Mouse (Mus musculus) intestine, embryonic 15.5 days (tissue): ENCODE results near the gene Slc36a2. TPM values are rescaled to one million over a fixed set of nuclear protein-coding genes. Genes with fewer than 3 reads are reported as not detected.

Experiments
- ATAC-seq: fragments of 200-750 bp; cut with Nextera tagmentation; 2 replicates; pipeline ENCODE4 v1.8.0; 2017; ENCODE audit warnings: moderate TSS enrichment, moderate library complexity
- H3K27ac ChIP-seq: fragments of 300-500 bp; sonication (generic); 2 replicates; pipeline ENCODE4 v1.5.1; 2015; ENCODE audit warnings: mild to moderate bottlenecking, inconsistent platforms
- H3K27me3 ChIP-seq: fragments of 300-500 bp; sonication (generic); replicated peaks from 2 replicates; pipeline ENCODE4 v1.6.1; 2015; ENCODE audit warnings: inconsistent platforms
- H3K36me3 ChIP-seq: fragments of 300-500 bp; sonication (generic); 2 replicates; pipeline ENCODE4 v1.6.1; 2015; ENCODE audit warnings: inconsistent platforms
- H3K4me1 ChIP-seq: fragments of 300-500 bp; sonication (generic); replicated peaks from 2 replicates; pipeline ENCODE4 v1.6.1; 2015; ENCODE audit warnings: inconsistent platforms
- H3K4me2 ChIP-seq: fragments of 300-500 bp; sonication (generic); replicated peaks from 2 replicates; pipeline ENCODE4 v1.6.1; 2015; ENCODE audit warnings: mild to moderate bottlenecking, inconsistent platforms
- H3K4me3 ChIP-seq: fragments of 300-500 bp; sonication (generic); replicated peaks from 2 replicates; pipeline ENCODE4 v1.5.1; 2015; ENCODE audit warnings: inconsistent platforms
- H3K9ac ChIP-seq: fragments of 300-500 bp; sonication (generic); 2 replicates; pipeline ENCODE4 v1.6.1; 2015; ENCODE audit warnings: inconsistent platforms
- H3K9me3 ChIP-seq: fragments of 300-500 bp; sonication (generic); 2 replicates; pipeline ENCODE4 v1.6.1; 2016; ENCODE audit warnings: inconsistent platforms
- WGBS: fragments of 180-500 bp; shearing (Covaris S2); methylation state at CpG from one replicate; pipeline ENCODE4 v1.1.7; 2015; 5-methylcytosine and 5-hydroxymethylcytosine counted together
- polyA plus RNA-seq: library from polyadenylated mRNA; unstranded; fragments of >200 nt; fragmentation: Nextera tagmentation; extraction: Ambion mirVana; gene quantifications from 2 replicates; pipeline ENCODE4 v1.2.1, GENCODE M21; 2015

The Slc36a2 gene
- polyA plus RNA-seq: 0.31 and 0.69 TPM in 2 replicates

DNA sequence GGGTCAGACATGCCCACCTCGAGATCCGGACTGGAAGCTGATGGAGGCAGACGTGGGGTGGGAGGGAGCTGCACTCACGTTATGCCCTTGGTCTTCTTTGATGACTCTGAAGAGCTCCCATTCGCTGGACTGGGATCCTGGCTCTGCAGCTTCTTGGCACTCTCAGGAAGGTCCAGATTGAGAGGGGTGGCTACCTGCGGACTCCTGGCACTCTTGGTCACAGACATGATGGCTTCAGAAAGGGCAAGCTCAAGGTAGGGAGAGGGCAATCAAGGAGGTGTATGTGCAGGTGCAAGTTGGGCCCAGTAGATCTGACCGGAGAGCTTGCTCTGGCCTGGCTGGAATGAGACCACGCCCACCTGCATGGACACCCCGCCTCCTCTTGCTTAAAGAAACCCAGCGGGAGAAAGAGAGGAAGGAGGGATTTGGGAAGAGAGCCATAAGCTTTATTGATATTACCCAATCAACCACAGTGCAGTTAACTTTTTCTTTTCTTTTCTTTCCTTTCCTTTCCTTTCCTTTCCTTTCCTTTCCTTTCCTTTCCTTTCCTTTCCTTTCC, at the start of gene Slc36a2:
Gene Slc36a2, minus strand, starts transcription at position 345 of the 559 bp plus-strand sequence.
- H3K4me3 ChIP-seq: no peak within 1 kb of the TSS
- H3K27me3 ChIP-seq: no peaks in the 10 kb centered on the region
- no peak within 1 kb of the TSS for H3K27ac ChIP-seq
- WGBS: 34% methylated on average over 10 of the region's 10 CpGs
- no peak within 1 kb of the TSS for H3K9ac ChIP-seq
- ATAC-seq: no peak
- no peaks in the 10 kb centered on the region for H3K36me3 ChIP-seq
- no peaks in the 10 kb centered on the region for H3K4me1 ChIP-seq
- no peaks in the 10 kb centered on the region for H3K9me3 ChIP-seq
- H3K4me2 ChIP-seq: no peak within 1 kb of the TSS

DNA sequence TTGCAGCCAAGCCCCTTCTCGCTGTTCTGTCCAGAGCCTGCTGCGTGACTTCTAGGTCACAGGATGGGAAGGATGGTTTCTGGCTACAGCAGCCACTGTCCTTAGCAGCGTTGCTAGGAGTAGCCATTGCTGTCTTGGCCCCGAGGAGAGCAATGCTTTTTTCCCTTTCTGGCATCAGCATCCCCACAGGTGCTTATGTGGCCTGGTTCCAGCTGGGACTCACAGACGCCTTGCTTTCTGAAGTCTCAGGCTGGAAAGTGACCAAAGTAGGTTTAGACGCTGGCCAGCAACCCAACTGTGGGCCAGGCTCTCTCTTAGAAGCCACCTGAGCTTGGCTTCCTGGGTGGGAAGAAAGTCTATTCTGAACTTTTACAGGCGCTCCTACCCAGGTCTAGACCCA, 49.4 kb upstream of the Slc36a2 start:
- Histone ChIP-seq H3K9me3 (no peaks in the 10 kb centered on the region), H3K9ac (no peak overlapping the region), H3K4me2 (no peak overlapping the region), H3K36me3 (no peaks in the 10 kb centered on the region), H3K4me3 (no peak overlapping the region), H3K4me1 (no peaks in the 10 kb centered on the region), H3K27me3 (no peaks in the 10 kb centered on the region), H3K27ac (no peak overlapping the region)
- ATAC-seq: no peak
- 84% methylated on average over 7 of the region's 7 CpGs for WGBS

DNA sequence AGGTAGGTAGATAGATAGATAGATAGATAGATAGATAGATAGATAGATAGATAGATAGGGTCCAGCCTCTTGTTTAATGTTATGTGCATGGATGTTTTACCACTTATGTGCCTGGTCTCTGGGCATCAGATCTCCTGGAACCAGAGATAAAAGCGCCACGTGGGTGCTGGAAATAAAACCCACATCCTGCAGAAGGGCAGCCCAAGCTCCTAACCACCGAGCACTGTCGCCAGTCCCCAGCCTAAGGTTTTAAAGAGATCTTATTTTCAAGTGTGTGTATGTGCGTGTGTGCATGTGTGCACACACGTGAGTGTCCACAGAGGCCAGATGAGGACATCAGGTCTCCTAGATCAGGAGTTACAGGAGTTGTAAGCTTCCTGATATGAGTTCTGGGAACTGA, 46.2 kb upstream of the Slc36a2 start:
- H3K36me3 ChIP-seq: 0 out of 2 replicates have a peak, but pooled peaks cover 5% of the 10 kb centered on the region
- H3K4me1 ChIP-seq: no peaks in the 10 kb centered on the region
- H3K4me3 ChIP-seq: no peak overlapping the region
- no peak overlapping the region for H3K9ac ChIP-seq
- WGBS: 87% methylated on average over 6 of the region's 6 CpGs
- no peak overlapping the region for H3K4me2 ChIP-seq
- ATAC-seq: no peak
- H3K27ac ChIP-seq: no peak overlapping the region
- no peaks in the 10 kb centered on the region for H3K9me3 ChIP-seq
- H3K27me3 ChIP-seq: no peaks in the 10 kb centered on the region

GRCm38 (mm10) chr11:55221306-55221705, 36.4 kb upstream of the Slc36a2 start:
- H3K4me3 ChIP-seq: no peak overlapping the region
- 90% methylated on average over 7 of the region's 7 CpGs for WGBS
- H3K9me3 ChIP-seq: no peaks in the 10 kb centered on the region
- no peak overlapping the region for H3K4me2 ChIP-seq
- no peak overlapping the region for H3K9ac ChIP-seq
- H3K36me3 ChIP-seq: 0 out of 2 replicates have a peak, but pooled peaks cover 6% of the 10 kb centered on the region
- H3K27ac ChIP-seq: no peak overlapping the region
- peaks cover 3% of the 10 kb centered on the region; the same call in 1 of the 2 replicates for H3K4me1 ChIP-seq
- no peak for ATAC-seq
- H3K27me3 ChIP-seq: no peaks in the 10 kb centered on the region

- Histone ChIP-seq H3K9ac (no peak overlapping the region), H3K36me3 (0 out of 2 replicates have a peak, but pooled peaks cover 5% of the 10 kb centered on the region), H3K4me3 (no peak overlapping the region), H3K27me3 (no peaks in the 10 kb centered on the region), H3K4me2 (no peak overlapping the region), H3K9me3 (no peaks in the 10 kb centered on the region), H3K4me1 (peaks cover 10% of the 10 kb centered on the region; the same call in 1 of the 2 replicates), H3K27ac (no peak overlapping the region)
- WGBS: 82% methylated on average over 3 of the region's 3 CpGs
- ATAC-seq: no peak
These were observed 33.6 kb upstream of the Slc36a2 start for GRCm38 (mm10) chr11:55218473-55218872.

- Histone ChIP-seq H3K4me1 (peaks cover 10% of the 10 kb centered on the region; the same call in 1 of the 2 replicates), H3K27ac (no peak overlapping the region), H3K36me3 (0 out of 2 replicates have a peak, but pooled peaks cover 5% of the 10 kb centered on the region), H3K27me3 (no peaks in the 10 kb centered on the region), H3K4me3 (no peak overlapping the region), H3K4me2 (no peak overlapping the region), H3K9me3 (no peaks in the 10 kb centered on the region), H3K9ac (no peak overlapping the region)
- WGBS: 96% methylated on average over 7 of the region's 7 CpGs
- no peak for ATAC-seq
These were observed 33.0 kb upstream of the Slc36a2 start for GRCm38 (mm10) chr11:55217880-55218279.

DNA sequence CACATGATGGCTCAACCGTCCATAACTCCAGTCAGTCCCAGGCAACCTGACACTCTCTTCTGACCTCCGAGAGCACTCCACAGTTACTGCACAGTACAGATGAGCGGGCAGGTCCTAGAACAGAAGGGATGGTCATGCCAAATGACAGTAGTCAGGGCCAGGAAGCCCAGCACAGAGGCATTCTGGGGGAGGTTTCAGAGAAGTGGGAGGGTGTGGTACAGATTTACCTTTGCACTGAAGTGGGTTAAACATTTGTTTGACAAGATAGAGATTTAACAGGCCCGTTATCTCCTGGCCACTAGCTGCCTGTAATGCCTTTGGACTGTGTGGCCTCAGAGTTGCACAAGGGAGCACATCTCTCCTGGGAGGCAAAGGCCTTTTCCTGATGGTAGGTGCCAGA, 32.5 kb upstream of the Slc36a2 start:
- Histone ChIP-seq H3K4me3 (no peak overlapping the region), H3K36me3 (0 out of 2 replicates have a peak, but pooled peaks cover 5% of the 10 kb centered on the region), H3K27me3 (no peaks in the 10 kb centered on the region), H3K9ac (no peak overlapping the region), H3K4me1 (peaks cover 10% of the 10 kb centered on the region; the same call in 1 of the 2 replicates), H3K27ac (no peak overlapping the region), H3K9me3 (no peaks in the 10 kb centered on the region), H3K4me2 (no peak overlapping the region)
- WGBS: 58% methylated on average over 4 of the region's 4 CpGs
- peak; percentile 70 for ATAC-seq

DNA sequence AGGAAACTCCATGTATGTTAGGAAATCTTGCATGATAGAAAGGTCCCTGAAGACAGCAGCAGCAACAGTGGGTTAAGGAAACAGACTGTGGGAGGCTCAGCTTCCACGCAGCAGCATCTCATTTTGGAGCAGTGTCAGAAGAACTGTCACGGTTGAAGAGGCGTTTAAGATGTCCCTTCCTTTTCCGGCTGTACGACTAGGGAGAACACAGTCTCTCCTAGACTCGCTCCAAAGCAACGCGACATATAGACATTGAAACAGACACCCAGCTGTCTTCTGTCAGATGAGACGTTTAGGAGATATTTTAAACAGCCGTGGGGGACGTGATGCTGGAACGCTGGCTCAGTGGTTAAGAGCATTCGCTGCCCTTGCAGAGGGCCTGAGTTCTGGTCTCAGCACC, 32.0 kb upstream of the Slc36a2 start:
- Histone ChIP-seq H3K9me3 (no peaks in the 10 kb centered on the region), H3K9ac (no peak overlapping the region), H3K36me3 (0 out of 2 replicates have a peak, but pooled peaks cover 5% of the 10 kb centered on the region), H3K4me1 (peaks cover 10% of the 10 kb centered on the region; the same call in 1 of the 2 replicates), H3K4me3 (no peak overlapping the region), H3K27me3 (no peaks in the 10 kb centered on the region), H3K4me2 (no peak overlapping the region), H3K27ac (no peak overlapping the region)
- ATAC-seq: no peak
- WGBS: 52% methylated on average over 13 of the region's 13 CpGs

DNA sequence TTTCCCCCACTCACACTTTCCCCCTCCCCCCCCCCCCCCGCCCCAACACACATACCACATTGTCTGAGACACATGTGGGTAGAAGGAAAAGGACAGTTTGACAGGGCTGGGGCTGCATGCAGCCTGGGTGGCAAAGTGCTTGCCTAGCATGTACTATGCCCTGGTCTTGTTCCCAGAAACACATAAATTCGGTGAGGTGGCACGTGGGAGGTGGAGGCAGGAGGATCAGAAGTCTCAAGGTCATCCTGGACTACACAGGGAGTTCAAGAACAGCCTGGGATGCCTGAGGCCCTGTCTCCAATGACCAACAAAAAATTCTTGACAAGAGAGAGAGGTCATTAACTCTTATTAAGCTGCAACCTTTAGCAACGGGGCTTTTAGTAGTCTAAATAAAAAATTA, 31.2 kb upstream of the Slc36a2 start:
- ATAC-seq: no peak
- H3K27ac ChIP-seq: no peak overlapping the region
- H3K27me3 ChIP-seq: no peaks in the 10 kb centered on the region
- H3K9me3 ChIP-seq: no peaks in the 10 kb centered on the region
- no peak overlapping the region for H3K9ac ChIP-seq
- H3K36me3 ChIP-seq: 0 out of 2 replicates have a peak, but pooled peaks cover 5% of the 10 kb centered on the region
- H3K4me1 ChIP-seq: peaks cover 10% of the 10 kb centered on the region; the same call in 1 of the 2 replicates
- no peak overlapping the region for H3K4me2 ChIP-seq
- no peak overlapping the region for H3K4me3 ChIP-seq
- 75% methylated on average over 3 of the region's 4 CpGs for WGBS

GRCm38 (mm10) chr11:55214978-55215377, 30.1 kb upstream of the Slc36a2 start:
- H3K36me3 ChIP-seq: 0 out of 2 replicates have a peak, but pooled peaks cover 5% of the 10 kb centered on the region
- no peak overlapping the region for H3K4me3 ChIP-seq
- WGBS: 74% methylated on average over 3 of the region's 3 CpGs
- H3K4me1 ChIP-seq: peaks cover 10% of the 10 kb centered on the region; the same call in 1 of the 2 replicates
- no peaks in the 10 kb centered on the region for H3K9me3 ChIP-seq
- no peak overlapping the region for H3K9ac ChIP-seq
- ATAC-seq: no peak
- no peaks in the 10 kb centered on the region for H3K27me3 ChIP-seq
- no peak overlapping the region for H3K27ac ChIP-seq
- H3K4me2 ChIP-seq: no peak overlapping the region

- H3K4me3 ChIP-seq: no peak overlapping the region
- 85% methylated on average over 5 of the region's 5 CpGs for WGBS
- peaks cover 10% of the 10 kb centered on the region; the same call in 1 of the 2 replicates for H3K4me1 ChIP-seq
- no peaks in the 10 kb centered on the region for H3K27me3 ChIP-seq
- no peak for ATAC-seq
- 0 out of 2 replicates have a peak, but pooled peaks cover 3% of the 10 kb centered on the region for H3K36me3 ChIP-seq
- no peak overlapping the region for H3K4me2 ChIP-seq
- no peak overlapping the region for H3K9ac ChIP-seq
- no peak overlapping the region for H3K27ac ChIP-seq
- H3K9me3 ChIP-seq: no peaks in the 10 kb centered on the region
These were observed 29.3 kb upstream of the Slc36a2 start for GRCm38 (mm10) chr11:55214161-55214560.

- Histone ChIP-seq H3K9ac (no peak overlapping the region), H3K27ac (no peak overlapping the region), H3K9me3 (no peaks in the 10 kb centered on the region), H3K36me3 (no peaks in the 10 kb centered on the region), H3K4me2 (no peak overlapping the region), H3K4me3 (no peak overlapping the region), H3K4me1 (peaks cover 10% of the 10 kb centered on the region; the same call in 1 of the 2 replicates), H3K27me3 (no peaks in the 10 kb centered on the region)
- no peak for ATAC-seq
- WGBS: 85% methylated on average over 4 of the region's 4 CpGs
These were observed 28.6 kb upstream of the Slc36a2 start for GRCm38 (mm10) chr11:55213518-55213917.
